Mouse (Mus musculus) urinary bladder, postnatal 14 days (tissue): ENCODE results near the gene Dynlrb2.

Experiments
- DNase-seq: peaks from one replicate; pipeline ENCODE4 v3.0.0; 2021; ENCODE audit warnings: low spot score

The Dynlrb2 gene

DNA sequence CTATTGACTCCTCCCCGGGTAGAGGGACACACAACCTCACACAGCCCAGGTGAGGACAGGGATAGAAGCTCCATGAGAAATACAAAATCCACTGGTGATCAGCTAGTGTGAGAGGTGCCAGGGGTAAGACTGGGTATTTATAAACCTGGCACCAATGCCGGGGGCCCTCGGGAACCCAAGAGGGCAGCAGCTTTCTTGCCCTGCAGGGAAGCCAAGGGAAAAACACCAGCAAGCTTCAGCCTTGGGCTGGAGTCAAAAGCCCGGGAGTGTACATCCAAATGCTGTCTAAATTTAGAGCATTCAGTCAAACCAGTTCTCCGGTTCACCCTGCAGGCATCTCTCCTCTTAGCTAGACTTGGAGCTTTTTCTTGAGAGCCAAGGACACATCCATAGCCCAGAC lies 38.1 kb downstream of the Dynlrb2 start:
- DNase-seq = peak; percentile 7

DNA sequence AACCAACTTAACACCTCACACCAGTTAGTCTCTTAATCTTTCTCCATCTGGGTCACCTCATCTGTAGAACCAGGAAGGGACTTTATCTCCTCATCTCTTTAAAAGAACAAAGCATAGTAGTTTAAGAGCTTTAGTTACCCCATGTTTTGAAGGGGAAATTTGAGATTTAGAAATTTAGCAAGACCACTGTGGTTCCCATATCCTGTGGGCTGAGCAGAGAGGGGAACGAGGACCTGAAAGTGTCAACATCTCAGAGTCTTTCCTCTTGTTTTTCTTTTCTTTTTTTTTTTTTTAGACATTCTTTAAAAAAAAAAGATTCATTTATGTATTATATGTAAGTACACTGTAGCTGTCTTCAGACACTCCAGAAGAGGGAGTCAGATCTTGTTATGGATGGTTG lies 38.6 kb downstream of the Dynlrb2 start:
- no peak for DNase-seq

DNA sequence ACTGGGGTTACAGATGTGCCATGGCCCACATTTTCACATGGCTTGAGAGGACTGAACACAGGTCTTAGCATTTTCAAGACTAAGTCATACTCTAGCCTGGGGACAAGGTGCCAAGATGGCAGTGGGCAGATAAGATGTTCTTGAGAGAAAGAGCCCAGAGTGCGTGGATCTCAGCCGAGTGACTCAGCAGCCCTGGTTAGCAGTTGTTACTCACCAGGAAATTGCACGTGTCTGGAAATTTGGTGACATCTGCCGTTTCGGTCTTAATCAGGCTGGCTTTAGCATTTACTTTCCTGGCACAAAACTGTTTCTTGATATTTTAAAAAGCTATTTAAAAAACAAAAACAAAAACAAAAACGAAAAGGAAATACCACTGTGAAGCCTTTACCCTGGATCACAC lies 47.5 kb downstream of the Dynlrb2 start:
- no peak for DNase-seq

DNA sequence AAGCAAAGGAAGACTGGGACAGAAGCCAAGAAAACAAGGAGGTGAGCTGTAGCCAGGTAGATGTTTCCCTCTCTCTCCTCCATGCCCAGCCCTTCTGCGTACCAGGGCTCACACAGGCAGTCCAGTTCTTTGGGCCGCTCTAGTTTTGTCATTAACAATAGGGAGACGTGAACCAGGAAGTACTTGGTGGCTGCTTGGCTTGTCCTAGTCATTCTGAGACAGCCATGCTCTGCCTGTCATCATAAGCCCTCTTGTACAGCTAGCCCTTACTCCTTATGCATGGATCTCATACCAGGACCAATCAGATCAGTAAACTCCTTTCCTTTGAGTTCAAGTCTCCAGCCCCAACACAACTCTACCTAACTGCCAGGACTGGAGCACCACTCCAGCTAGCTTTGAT lies 48.0 kb downstream of the Dynlrb2 start:
- no peak for DNase-seq
